Mouse (Mus musculus): ENCODE results near the gene 1700025C18Rik.

The 1700025C18Rik gene

GRCm38 (mm10) chr2:165034131-165035057 lies 56.2 kb downstream of the 1700025C18Rik start, which contains the start of gene Ncoa5:
Ncoa5 (minus strand) TSS chr2:165034867.
- DNase-seq, result peak; percentile 98

- no peak for DNase-seq
Observed at GRCm38 (mm10) chr2:165033306-165033705, 57.2 kb downstream of the 1700025C18Rik start.

- DNase-seq, result peak; percentile 23 to 34
Observed at GRCm38 (mm10) chr2:165032533-165032932, 58.0 kb downstream of the 1700025C18Rik start.

Measured in cerebellum, adult 18-20 months (tissue).